Mouse (Mus musculus) hindbrain, postnatal 0 days (tissue): ENCODE measurements at regions not wholly inside any gene's neighbourhood (a gene's known extent, or its start where the extent isn't known, plus 50 kb on each side); places are given as distances from the start of the nearest gene placed in this dataset.

ENCODE experiments used
- ATAC-seq: fragments of 200-750 bp; cut with Nextera tagmentation; 2 replicates; pipeline ENCODE4 v1.8.0; 2017; ENCODE audit warnings: mild to moderate bottlenecking, moderate TSS enrichment, moderate library complexity
- DNase-seq: peaks from one replicate; pipeline ENCODE4 v3.0.0-alpha.2; 2015; ENCODE audit warnings: low spot score
- H3K27ac ChIP-seq: fragments of 300-500 bp; sonication (generic); 2 replicates; pipeline ENCODE4 v1.5.1; 2014; ENCODE audit warnings: mild to moderate bottlenecking
- H3K27me3 ChIP-seq: fragments of 300-500 bp; sonication (generic); 2 replicates; pipeline ENCODE4 v1.6.1; 2014; ENCODE audit warnings: low read length, mixed read lengths; ENCODE audit not compliant: insufficient read depth
- H3K36me3 ChIP-seq: fragments of 300-500 bp; sonication (generic); 2 replicates; pipeline ENCODE4 v1.6.1; 2014; ENCODE audit warnings: low read length, mixed read lengths; ENCODE audit not compliant: insufficient read depth
- H3K4me1 ChIP-seq: fragments of 300-500 bp; sonication (generic); 2 replicates; pipeline ENCODE4 v1.6.1; 2014; ENCODE audit warnings: antibody characterized with exemption, low read length, mixed read lengths; ENCODE audit not compliant: insufficient read depth
- H3K4me2 ChIP-seq: fragments of 300-500 bp; sonication (generic); 2 replicates; pipeline ENCODE4 v1.6.1; 2014; ENCODE audit warnings: low read depth, mild to moderate bottlenecking, low read length, moderate library complexity, mixed read lengths
- H3K4me3 ChIP-seq: fragments of 300-500 bp; sonication (generic); 2 replicates; pipeline ENCODE4 v1.5.1; 2014; ENCODE audit warnings: low read length
- H3K9ac ChIP-seq: fragments of 300-500 bp; sonication (generic); replicated peaks from 2 replicates; pipeline ENCODE4 v1.6.1; 2014; ENCODE audit warnings: mild to moderate bottlenecking, low read length, moderate library complexity, mixed read lengths
- H3K9me3 ChIP-seq: fragments of 300-500 bp; sonication (generic); 2 replicates; pipeline ENCODE4 v1.6.1; 2016; ENCODE audit warnings: low read length, mixed read lengths
- CTCF ChIP-seq: IDR thresholded peaks from 2 replicates; pipeline ENCODE4 v1.5.1; 2016; ENCODE audit warnings: antibody characterized with exemption, control low read depth, low read depth
- WGBS: fragments of 180-500 bp; shearing (Covaris S2); extraction: QIAGEN DNeasy Blood & Tissue Kit; methylation state at CpG from one replicate; pipeline ENCODE4 v1.1.7; 2014; 5-methylcytosine and 5-hydroxymethylcytosine counted together

DNA sequence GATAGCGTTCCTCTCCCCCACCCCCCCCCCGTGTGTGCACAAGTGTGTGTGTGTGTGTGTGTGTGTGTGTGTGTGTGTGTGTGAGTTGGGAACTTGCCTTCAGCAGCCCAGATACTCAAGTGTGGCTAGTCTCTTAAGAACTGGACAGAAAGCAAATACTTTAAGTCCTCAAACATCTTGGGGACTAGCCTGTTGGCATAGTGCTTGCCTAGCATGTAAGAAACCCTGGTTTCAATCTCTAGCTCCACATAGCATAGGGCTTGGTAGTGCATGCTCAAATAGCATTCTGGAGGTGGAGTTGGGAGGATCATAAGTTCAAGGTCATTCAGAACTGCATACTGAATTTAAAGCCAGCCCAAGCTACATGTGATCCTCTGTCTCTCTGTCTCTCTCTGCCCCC is 117.5 kb upstream of the Btg1 start:
- Histone ChIP-seq H3K27me3 (no peaks in the 10 kb centered on the region), H3K9me3 (no peaks in the 10 kb centered on the region), H3K36me3 (no peaks in the 10 kb centered on the region), H3K4me3 (no peak overlapping the region), H3K9ac (no peak overlapping the region), H3K4me2 (no peak overlapping the region), H3K4me1 (no peaks in the 10 kb centered on the region), H3K27ac (no peak overlapping the region)
- WGBS: 92% methylated on average over 2 of the region's 2 CpGs
- TF ChIP-seq CTCF: no peak
- DNase-seq (no peak), ATAC-seq (no peak)

DNA sequence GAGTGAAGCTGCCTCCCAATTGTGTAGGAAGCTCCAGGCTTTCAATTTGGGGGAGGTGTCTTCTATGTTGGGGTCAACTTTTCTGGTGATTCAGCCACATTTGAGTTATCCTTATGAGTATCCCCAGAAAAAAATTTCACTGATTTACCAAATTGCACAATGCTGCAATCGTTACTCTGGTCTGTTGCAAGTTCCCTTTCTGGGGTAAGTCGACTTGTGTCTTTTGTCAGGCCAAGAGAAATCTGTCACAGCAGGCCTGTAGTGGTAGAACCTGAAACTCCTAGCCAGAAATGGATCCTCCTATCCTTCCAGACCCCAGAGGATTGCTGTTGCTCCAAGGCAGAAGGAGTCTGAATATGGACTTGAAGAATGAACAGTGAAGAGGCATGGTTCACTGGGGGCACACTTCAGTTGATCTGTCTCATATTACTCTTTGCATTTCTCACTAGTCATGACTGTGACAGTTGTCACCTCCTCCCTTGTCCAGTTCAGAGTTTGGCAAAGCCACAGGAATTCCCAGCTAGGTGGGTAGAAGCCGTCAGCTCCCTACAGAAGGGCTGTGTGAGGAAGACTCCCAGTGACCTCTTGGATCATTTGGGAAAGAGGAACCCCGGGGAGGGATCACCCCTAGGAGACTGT is 114.6 kb upstream of the Btg1 start:
- Histone ChIP-seq H3K27me3 (no peaks in the 10 kb centered on the region), H3K4me1 (no peaks in the 10 kb centered on the region), H3K9me3 (no peaks in the 10 kb centered on the region), H3K9ac (no peak overlapping the region), H3K4me2 (no peak overlapping the region), H3K4me3 (no peak overlapping the region), H3K27ac (no peak overlapping the region), H3K36me3 (no peaks in the 10 kb centered on the region)
- WGBS: 81% methylated on average over 4 of the region's 4 CpGs
- no peak for ATAC-seq
- DNase-seq: no peak
- no peak for TF ChIP-seq CTCF

DNA sequence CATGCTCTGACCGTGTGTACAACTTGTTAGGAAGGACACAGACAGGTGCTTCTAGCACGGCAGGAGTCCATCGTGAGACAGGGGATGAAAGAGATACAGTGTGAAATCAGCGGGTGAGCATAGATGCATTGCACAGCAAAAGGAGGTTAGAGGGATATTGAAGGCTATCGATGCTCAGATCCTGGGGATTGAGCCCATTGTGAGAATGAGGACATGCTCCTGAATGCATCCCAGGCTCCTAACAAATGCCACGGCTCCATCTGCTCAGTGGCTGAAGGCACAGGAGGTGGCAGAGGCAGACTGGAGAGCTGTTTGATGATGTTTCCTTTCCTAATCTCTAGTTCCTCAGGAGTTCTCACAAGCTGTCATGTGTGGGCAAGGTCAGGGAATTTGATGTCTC is 114.1 kb upstream of the Btg1 start:
- WGBS: 62% methylated on average over 6 of the region's 6 CpGs
- Histone ChIP-seq H3K9me3 (no peaks in the 10 kb centered on the region), H3K9ac (no peak overlapping the region), H3K36me3 (no peaks in the 10 kb centered on the region), H3K4me2 (no peak overlapping the region), H3K4me1 (no peaks in the 10 kb centered on the region), H3K4me3 (no peak overlapping the region), H3K27me3 (no peaks in the 10 kb centered on the region), H3K27ac (no peak overlapping the region)
- no peak for TF ChIP-seq CTCF
- DNase-seq (no peak), ATAC-seq (no peak)

DNA sequence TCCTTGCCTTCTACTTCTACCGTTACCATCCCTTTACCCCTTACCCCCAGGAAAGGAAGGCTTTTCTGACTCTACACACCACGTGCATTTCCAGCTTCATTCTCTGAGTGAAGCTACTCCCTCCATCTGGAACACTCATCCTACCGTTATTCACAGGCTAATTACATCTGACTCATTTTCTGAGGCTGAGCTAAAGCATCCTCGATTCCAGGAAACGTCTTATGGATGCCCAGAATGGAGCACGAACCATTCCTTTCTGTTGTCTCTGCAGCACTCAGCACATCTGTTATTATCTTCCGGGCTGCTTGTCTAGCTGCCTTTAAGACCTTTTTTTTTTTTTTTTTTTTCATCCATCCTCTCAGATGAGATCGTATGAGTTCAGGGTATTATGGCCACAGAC is 112.5 kb upstream of the Btg1 start:
- Histone ChIP-seq H3K9me3 (no peaks in the 10 kb centered on the region), H3K9ac (no peak overlapping the region), H3K4me3 (no peak overlapping the region), H3K27me3 (no peaks in the 10 kb centered on the region), H3K4me2 (no peak overlapping the region), H3K4me1 (no peaks in the 10 kb centered on the region), H3K27ac (no peak overlapping the region), H3K36me3 (no peaks in the 10 kb centered on the region)
- no peak for TF ChIP-seq CTCF
- DNase-seq: no peak
- no peak for ATAC-seq
- 87% methylated on average over 8 of the region's 8 CpGs for WGBS

DNA sequence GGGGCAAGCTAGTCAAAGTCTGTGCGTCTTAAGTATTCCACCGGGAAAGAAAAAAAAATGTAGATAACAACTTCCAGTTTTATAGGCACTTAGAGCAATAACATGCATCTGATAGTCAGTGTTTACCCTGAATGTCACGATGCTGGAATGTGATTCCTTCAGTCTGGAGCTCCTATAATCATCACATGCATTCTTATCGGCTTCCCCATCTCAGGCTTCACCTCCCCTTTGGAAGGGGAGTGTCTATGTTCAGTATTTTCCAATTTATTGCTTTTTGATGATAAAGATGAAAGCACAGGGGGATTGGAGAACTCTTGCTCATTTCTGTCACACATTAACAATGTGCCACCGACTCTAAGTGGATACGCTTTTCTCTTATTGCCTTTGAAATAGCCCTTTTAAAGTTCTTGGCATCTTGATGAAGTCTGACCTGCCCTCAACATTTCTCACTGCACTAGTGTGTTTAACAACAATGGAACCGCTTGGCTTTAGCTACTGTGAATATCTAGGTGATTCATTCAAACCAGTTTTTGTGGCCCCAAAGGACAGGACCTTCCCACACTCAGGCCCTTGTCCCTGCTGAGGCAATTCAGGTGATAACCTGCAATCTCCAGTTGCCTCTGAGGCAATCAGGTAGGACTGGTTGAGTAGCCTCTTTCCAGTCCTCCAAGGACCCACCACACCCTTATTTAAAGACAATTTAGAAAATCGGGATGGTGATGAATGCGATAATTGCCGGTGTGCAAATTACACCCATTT is 101.5 kb upstream of the Btg1 start:
- TF ChIP-seq CTCF: no peak
- 87% methylated on average over 10 of the region's 10 CpGs for WGBS

DNA sequence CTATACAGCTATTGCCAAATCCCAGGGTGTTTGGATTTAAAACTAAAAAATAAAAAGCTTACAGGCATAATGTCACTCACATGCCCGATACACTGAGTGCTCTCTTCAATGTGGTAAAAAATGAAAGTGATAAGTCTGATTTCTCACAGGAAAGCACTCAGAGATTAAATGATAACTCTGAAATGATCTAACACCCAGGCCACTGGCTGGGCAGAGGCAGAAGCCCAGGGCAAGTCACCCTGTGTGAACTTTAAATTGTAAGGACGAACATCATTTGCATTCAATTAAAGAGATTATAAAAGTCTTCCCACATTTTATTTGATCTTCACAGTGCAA is 100.9 kb upstream of the Btg1 start:
- no peak for ATAC-seq
- 92% methylated on average over 2 of the region's 2 CpGs for WGBS
- H3K9ac ChIP-seq: no peak overlapping the region
- no peaks in the 10 kb centered on the region for H3K4me1 ChIP-seq
- H3K36me3 ChIP-seq: no peaks in the 10 kb centered on the region
- no peaks in the 10 kb centered on the region for H3K27me3 ChIP-seq
- H3K9me3 ChIP-seq: no peaks in the 10 kb centered on the region
- DNase-seq: no peak
- H3K4me3 ChIP-seq: no peak overlapping the region
- no peak overlapping the region for H3K27ac ChIP-seq
- no peak for TF ChIP-seq CTCF
- no peak overlapping the region for H3K4me2 ChIP-seq

More for the DNA sequence above, 101.5 kb upstream of the Btg1 start:
- DNase-seq: no peak
- no peak overlapping the region for H3K4me3 ChIP-seq
- H3K27me3 ChIP-seq: no peaks in the 10 kb centered on the region
- no peak overlapping the region for H3K27ac ChIP-seq
- no peaks in the 10 kb centered on the region for H3K9me3 ChIP-seq
- H3K4me1 ChIP-seq: no peaks in the 10 kb centered on the region
- no peak overlapping the region for H3K9ac ChIP-seq
- H3K4me2 ChIP-seq: no peak overlapping the region
- H3K36me3 ChIP-seq: no peaks in the 10 kb centered on the region
- ATAC-seq: no peak

DNA sequence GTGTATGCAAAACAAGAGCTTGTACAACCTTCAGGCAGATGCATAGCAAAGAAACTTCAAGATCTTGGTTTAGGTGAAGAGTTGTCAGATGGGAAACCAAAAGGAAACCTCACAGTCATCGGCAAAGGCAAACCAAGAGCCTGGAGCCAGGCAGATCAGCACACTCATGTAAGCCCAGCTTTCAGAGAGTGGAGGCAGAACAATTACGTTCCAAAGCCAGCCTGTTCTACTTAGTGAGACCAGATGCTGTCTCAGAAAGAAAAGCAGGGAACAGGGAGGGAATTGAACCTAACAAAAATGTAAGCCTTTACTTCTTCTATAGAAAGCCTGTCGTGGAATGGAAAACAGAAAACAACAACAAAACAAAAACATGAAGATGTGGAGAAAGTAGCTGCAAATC is 97.4 kb upstream of the Btg1 start:
- Histone ChIP-seq H3K27me3 (no peaks in the 10 kb centered on the region), H3K36me3 (no peaks in the 10 kb centered on the region), H3K9ac (no peak overlapping the region), H3K27ac (no peak overlapping the region), H3K9me3 (no peaks in the 10 kb centered on the region), H3K4me1 (no peaks in the 10 kb centered on the region), H3K4me2 (no peak overlapping the region), H3K4me3 (no peak overlapping the region)
- no peak for DNase-seq
- WGBS: 69% methylated on average over 3 of the region's 3 CpGs
- TF ChIP-seq CTCF: no peak
- no peak for ATAC-seq
